Mouse (Mus musculus): ENCODE measurements around the gene Gm28043.

- TF ChIP-seq CTCF (IDR thresholded peaks at IDR 0.05) = no peak
- TF ChIP-seq EP300 (IDR thresholded peaks at IDR 0.05) = no peak
These were observed 26.3 kb downstream of the Gm28043 start for GRCm38 (mm10) chr17:29640971-29641370.

Data from lung, postnatal 0 days (tissue).